18 mouse cellular contexts compared by ENCODE assay signal in genomic region chr4:95155796-95156195, GRCm38 (mm10).
DNase-seq lines count a peak whose midpoint lies in the region; ATAC-seq and TF ChIP-seq lines count a peak whose summit lies in the region.
"Had no signal": no experiment of that assay in that cellular context is flagged by ENCODE, and none has a peak within 500 bp of the region (broad histone marks: within the 10 kb centered on the region; RNA-seq: fewer than 3 reads in every experiment).

No protein-coding gene starts in this region.

- no peak overlapping the region for H3K9ac ChIP-seq in liver, embryonic 15.5 days
- H3K9ac ChIP-seq: forebrain, embryonic 15.5 days; heart, embryonic 15.5 days; midbrain, embryonic 15.5 days had no signal

- no peaks in the 10 kb centered on the region for H3K9me3 ChIP-seq in heart, embryonic 10.5 days
- H3K9me3 ChIP-seq in G1E (replicated peaks) = no peaks in the 10 kb centered on the region
- H3K9me3 ChIP-seq in embryonic facial prominence, embryonic 10.5 days = no peaks in the 10 kb centered on the region
- no peaks in the 10 kb centered on the region for H3K9me3 ChIP-seq in liver, embryonic 15.5 days (replicated peaks)
- H3K9me3 ChIP-seq: forebrain, embryonic 15.5 days; heart, embryonic 15.5 days; megakaryocyte, embryonic 14.5 days; midbrain, embryonic 15.5 days had no signal

- DNase-seq in heart, embryonic 10.5 days (ENCODE audit: low spot score) = no peak
- DNase-seq in heart, postnatal 4 days = no peak
- no peak for DNase-seq in G1E (ENCODE audit: low spot score)
- DNase-seq in embryonic facial prominence, embryonic 10.5 days (ENCODE audit: low spot score) = no peak
- no peak for DNase-seq in cerebellum, postnatal 36 days
- no peak for DNase-seq in thymus, postnatal 4 days
- DNase-seq: adrenal gland, postnatal 36 days; cerebellum, adult 2 months; kidney, adult 2 months; kidney, postnatal 10 days; right cerebral cortex, postnatal 14 days; spleen, adult 18-20 months; thymus, adult 18-20 months had no signal

- H3K36me3 ChIP-seq in heart, embryonic 10.5 days = no peaks in the 10 kb centered on the region
- H3K36me3 ChIP-seq in G1E (replicated peaks) = no peaks in the 10 kb centered on the region
- H3K36me3 ChIP-seq in embryonic facial prominence, embryonic 10.5 days (replicated peaks) = no peaks in the 10 kb centered on the region
- H3K36me3 ChIP-seq in liver, embryonic 15.5 days (replicated peaks) = no peaks in the 10 kb centered on the region
- H3K36me3 ChIP-seq: forebrain, embryonic 15.5 days; heart, embryonic 15.5 days; midbrain, embryonic 15.5 days had no signal

- ATAC-seq in G1E (ENCODE audit: extremely low read depth, insufficient number of reproducible peaks, low FRiP score, poor library complexity, severe bottlenecking) = no peak
- no peak for ATAC-seq in liver, embryonic 15.5 days (ENCODE audit: insufficient read depth)
- ATAC-seq: forebrain, embryonic 15.5 days; midbrain, embryonic 15.5 days had no signal

- H3K27me3 ChIP-seq in heart, embryonic 10.5 days (ENCODE audit: insufficient read depth, poor library complexity, severe bottlenecking) = no peaks in the 10 kb centered on the region; the same call in 1 of the 2 replicates
- no peaks in the 10 kb centered on the region for H3K27me3 ChIP-seq in G1E (ENCODE audit: insufficient read depth, low read length)
- peaks cover 4% of the 10 kb centered on the region; the same call in 1 of the 2 replicates for H3K27me3 ChIP-seq in embryonic facial prominence, embryonic 10.5 days (replicated peaks; ENCODE audit: low read depth, poor library complexity, severe bottlenecking)
- H3K27me3 ChIP-seq in liver, embryonic 15.5 days = no peaks in the 10 kb centered on the region
- H3K27me3 ChIP-seq: forebrain, embryonic 15.5 days; heart, embryonic 15.5 days; megakaryocyte, embryonic 14.5 days; midbrain, embryonic 15.5 days had no signal

- H3K4me2 ChIP-seq in liver, embryonic 15.5 days = no peak overlapping the region
- H3K4me2 ChIP-seq: forebrain, embryonic 15.5 days; heart, embryonic 15.5 days; midbrain, embryonic 15.5 days had no signal

- no peak overlapping the region for H3K4me3 ChIP-seq in heart, embryonic 10.5 days
- peak overlapping the region; percentile 28; the same call in 1 of the 2 replicates for H3K4me3 ChIP-seq in G1E (ENCODE audit: low read depth, low read length)
- no peak overlapping the region for H3K4me3 ChIP-seq in embryonic facial prominence, embryonic 10.5 days
- H3K4me3 ChIP-seq in liver, embryonic 15.5 days (replicated peaks) = no peak overlapping the region
- H3K4me3 ChIP-seq: forebrain, embryonic 15.5 days; heart, embryonic 15.5 days; megakaryocyte, embryonic 14.5 days; midbrain, embryonic 15.5 days had no signal

- H3K4me1 ChIP-seq in heart, embryonic 10.5 days = peaks cover 67% of the 10 kb centered on the region
- peaks cover 83% of the 10 kb centered on the region for H3K4me1 ChIP-seq in G1E (ENCODE audit: insufficient read depth, low read depth, low read length)
- H3K4me1 ChIP-seq in embryonic facial prominence, embryonic 10.5 days = peaks cover 39% of the 10 kb centered on the region
- H3K4me1 ChIP-seq in liver, embryonic 15.5 days (replicated peaks) = peaks cover 67% of the 10 kb centered on the region

- peak overlapping the region; percentile 75 for H3K27ac ChIP-seq in heart, embryonic 10.5 days
- peak overlapping the region; percentile 51; the same call in 1 of the 2 replicates for H3K27ac ChIP-seq in embryonic facial prominence, embryonic 10.5 days (replicated peaks)
- peak overlapping the region; percentile 63 for H3K27ac ChIP-seq in liver, embryonic 15.5 days (replicated peaks)
- H3K27ac ChIP-seq: forebrain, embryonic 15.5 days; heart, embryonic 15.5 days; midbrain, embryonic 15.5 days had no signal

- 82% methylated on average over 5 of the region's 5 CpGs for WGBS in heart, embryonic 10.5 days
- 89% methylated on average over 5 of the region's 5 CpGs for WGBS in embryonic facial prominence, embryonic 10.5 days
- WGBS in liver, embryonic 15.5 days (ENCODE audit: insufficient replicate concordance) = 48% methylated on average over 5 of the region's 5 CpGs

- TF ChIP-seq CTCF in G1E (IDR thresholded peaks at IDR 0.05; ENCODE audit: low read depth, low read length) = no peak
